Mouse (Mus musculus) C2C12 (cell line): Measurements from ENCODE around the gene Nhlrc3.

Source experiments
- CEBPB ChIP-seq: IDR thresholded peaks from one replicate; pipeline ENCODE4 v1.6.1; 2011; ENCODE audit warnings: low read depth, mild to moderate bottlenecking, control low read depth, moderate library complexity
- CTCF ChIP-seq: IDR thresholded peaks from one replicate; pipeline ENCODE4 v1.5.1; 2011; ENCODE audit not compliant: control insufficient read depth, insufficient read depth, insufficient read length
- USF1 ChIP-seq: IDR thresholded peaks from one replicate; pipeline ENCODE4 v1.6.1; 2011; ENCODE audit warnings: low read depth, mild to moderate bottlenecking, control low read depth, moderate library complexity

GRCm38 (mm10) chr3:53483414-53484059, 20.4 kb upstream of the Nhlrc3 start:
- TF ChIP-seq CTCF (no peak), CEBPB (no peak), USF1 (no peak)
